Mouse (Mus musculus) ES-Bruce4 (cell line): ENCODE measurements around the gene Llph. TPM values are rescaled to one million over a fixed set of nuclear protein-coding genes. Genes with fewer than 3 reads are reported as not detected.

Source experiments
- H3K27ac ChIP-seq: 2 replicates; pipeline ENCODE4 v1.5.1; 2012; ENCODE audit warnings: low read length, inconsistent platforms; ENCODE audit not compliant: insufficient read depth
- H3K27me3 ChIP-seq: 2 replicates; pipeline ENCODE4 v1.6.1; 2012; ENCODE audit warnings: mild to moderate bottlenecking, low read length, inconsistent platforms; ENCODE audit not compliant: control insufficient read depth, poor library complexity, insufficient read depth, severe bottlenecking
- H3K36me3 ChIP-seq: 2 replicates; pipeline ENCODE4 v1.6.1; 2012; ENCODE audit warnings: inconsistent platforms, mild to moderate bottlenecking, low read length, moderate library complexity; ENCODE audit not compliant: control insufficient read depth, poor library complexity, insufficient read depth, severe bottlenecking
- H3K4me1 ChIP-seq: one replicate; pipeline ENCODE4 v1.8.1; 2011; ENCODE audit warnings: low read length; ENCODE audit not compliant: control insufficient read depth, insufficient read depth
- H3K4me3 ChIP-seq: 2 replicates; pipeline ENCODE4 v1.5.1; 2011; ENCODE audit warnings: low read depth, mild to moderate bottlenecking, low read length
- H3K9ac ChIP-seq: 2 replicates; pipeline ENCODE4 v1.6.1; 2012; ENCODE audit warnings: low read depth, mild to moderate bottlenecking, inconsistent platforms; ENCODE audit not compliant: poor library complexity, severe bottlenecking
- H3K9me3 ChIP-seq: replicated peaks from 2 replicates; pipeline ENCODE4 v1.6.1; 2012; ENCODE audit warnings: mild to moderate bottlenecking, low read length, inconsistent platforms; ENCODE audit not compliant: control insufficient read depth, poor library complexity, insufficient read depth, severe bottlenecking
- CTCF ChIP-seq: IDR thresholded peaks from one replicate; pipeline ENCODE4 v1.8.1; 2011; ENCODE audit warnings: low read depth, low read length
- EP300 ChIP-seq: IDR thresholded peaks from 2 replicates; pipeline ENCODE4 v1.6.1; 2011; ENCODE audit warnings: low read depth, low read length; ENCODE audit not compliant: insufficient read depth
- POLR2A ChIP-seq: IDR thresholded peaks from one replicate; pipeline ENCODE4 v1.8.1; 2011; ENCODE audit warnings: low read length; ENCODE audit not compliant: insufficient read depth
- polyA plus RNA-seq: library from polyadenylated mRNA; stranded (reverse); fragments of >200 nt; gene quantifications from 2 replicates; pipeline ENCODE4 v1.2.4, GENCODE M21; 2011; ENCODE audit warnings: low read depth; ENCODE audit not compliant: missing spikeins, insufficient read depth, insufficient read length

Gene Llph
- polyA plus RNA-seq, 1 experiment: 62.6 TPM

- Histone ChIP-seq H3K9me3 (no peaks in the 10 kb centered on the region), H3K4me3 (peak overlapping the region; percentile 4; the same call in 1 of the 2 replicates), H3K36me3 (peaks cover 30% of the 10 kb centered on the region), H3K4me1 (no peaks in the 10 kb centered on the region), H3K27me3 (no peaks in the 10 kb centered on the region), H3K27ac (peak overlapping the region; percentile 23), H3K9ac (peak overlapping the region; percentile 15; the same call in 1 of the 2 replicates)
- no peak for TF ChIP-seq EP300
- TF ChIP-seq POLR2A: no peak
- peak; percentile 8 for TF ChIP-seq CTCF
Observed at GRCm38 (mm10) chr10:120233655-120234367, 6.9 kb downstream of the Llph start.

- H3K27ac ChIP-seq: no peak overlapping the region
- H3K9me3 ChIP-seq: no peaks in the 10 kb centered on the region
- TF ChIP-seq CTCF: no peak
- no peak for TF ChIP-seq EP300
- TF ChIP-seq POLR2A: no peak
- no peaks in the 10 kb centered on the region for H3K4me1 ChIP-seq
- peaks cover 11% of the 10 kb centered on the region; the same call in 1 of the 2 replicates for H3K36me3 ChIP-seq
- no peak overlapping the region for H3K4me3 ChIP-seq
- H3K27me3 ChIP-seq: no peaks in the 10 kb centered on the region
- no peak overlapping the region for H3K9ac ChIP-seq
Observed at GRCm38 (mm10) chr10:120236855-120237254, 10.0 kb downstream of the Llph start.

- H3K4me1 ChIP-seq: no peaks in the 10 kb centered on the region
- H3K36me3 ChIP-seq: no peaks in the 10 kb centered on the region
- no peak for TF ChIP-seq POLR2A
- TF ChIP-seq CTCF: no peak
- TF ChIP-seq EP300: no peak
- H3K9me3 ChIP-seq: no peaks in the 10 kb centered on the region
- H3K9ac ChIP-seq: no peak overlapping the region
- H3K27me3 ChIP-seq: no peaks in the 10 kb centered on the region
- H3K27ac ChIP-seq: no peak overlapping the region
- H3K4me3 ChIP-seq: no peak overlapping the region
Observed at GRCm38 (mm10) chr10:120238241-120238640, 11.4 kb downstream of the Llph start.

GRCm38 (mm10) chr10:120239476-120239875 is 12.6 kb downstream of the Llph start:
- no peak overlapping the region; the same call in 1 of the 2 replicates for H3K4me3 ChIP-seq
- no peak overlapping the region for H3K27ac ChIP-seq
- H3K27me3 ChIP-seq: no peaks in the 10 kb centered on the region
- no peak overlapping the region for H3K9ac ChIP-seq
- no peak for TF ChIP-seq CTCF
- no peak for TF ChIP-seq POLR2A
- TF ChIP-seq EP300: no peak
- no peaks in the 10 kb centered on the region for H3K36me3 ChIP-seq
- H3K9me3 ChIP-seq: no peaks in the 10 kb centered on the region
- H3K4me1 ChIP-seq: no peaks in the 10 kb centered on the region

- no peaks in the 10 kb centered on the region for H3K9me3 ChIP-seq
- H3K4me1 ChIP-seq: no peaks in the 10 kb centered on the region
- no peak overlapping the region for H3K9ac ChIP-seq
- no peak overlapping the region for H3K27ac ChIP-seq
- H3K27me3 ChIP-seq: no peaks in the 10 kb centered on the region
- no peak overlapping the region for H3K4me3 ChIP-seq
- H3K36me3 ChIP-seq: no peaks in the 10 kb centered on the region
- TF ChIP-seq CTCF (no peak), POLR2A (no peak), EP300 (no peak)
Observed at GRCm38 (mm10) chr10:120242421-120242820, 15.6 kb downstream of the Llph start.

GRCm38 (mm10) chr10:120245681-120246080 is 18.8 kb downstream of the Llph start:
- Histone ChIP-seq H3K4me1 (no peaks in the 10 kb centered on the region), H3K27ac (no peak overlapping the region), H3K9me3 (no peaks in the 10 kb centered on the region), H3K27me3 (no peaks in the 10 kb centered on the region), H3K4me3 (no peak overlapping the region), H3K36me3 (no peaks in the 10 kb centered on the region), H3K9ac (no peak overlapping the region)
- TF ChIP-seq POLR2A (no peak), CTCF (no peak), EP300 (no peak)
